Mouse (Mus musculus) kidney, adult 18-20 months (tissue): Measurements from ENCODE around the gene Slc25a45.
"Not testable (repeated sequence)": the region's sequence is repeated elsewhere in the genome, so short reads cannot be mapped to it uniquely, and the experiment has no call there.

Source experiments
- DNase-seq: peaks from one replicate; pipeline ENCODE4 v3.0.0; 2021

Gene Slc25a45

GRCm38 (mm10) chr19:5862335-5863085, 15.1 kb upstream of the Slc25a45 start:
- DNase-seq = no peak

- DNase-seq = no peak
Measured at GRCm38 (mm10) chr19:5863776-5864175, 13.8 kb upstream of the Slc25a45 start.

GRCm38 (mm10) chr19:5864710-5865398, 12.8 kb upstream of the Slc25a45 start:
- no peak for DNase-seq

- no peak for DNase-seq
Measured at GRCm38 (mm10) chr19:5868096-5868495, 9.5 kb upstream of the Slc25a45 start.

- no peak for DNase-seq
Measured at GRCm38 (mm10) chr19:5871273-5871672, 6.3 kb upstream of the Slc25a45 start.

- DNase-seq = no peak
Measured at GRCm38 (mm10) chr19:5871683-5872082, 5.9 kb upstream of the Slc25a45 start.

GRCm38 (mm10) chr19:5872528-5872927, 5.1 kb upstream of the Slc25a45 start:
- no peak for DNase-seq

- DNase-seq = no peak
Measured at GRCm38 (mm10) chr19:5872931-5873556, 4.6 kb upstream of the Slc25a45 start.

- no peak for DNase-seq
Measured at GRCm38 (mm10) chr19:5874391-5874968, 3.1 kb upstream of the Slc25a45 start.

GRCm38 (mm10) chr19:5874969-5875480, 2.6 kb upstream of the Slc25a45 start, which contains the start of gene Frmd8:
Gene Frmd8, minus strand, starts transcription at chr19:5875274.
- peak; percentile 94 for DNase-seq

GRCm38 (mm10) chr19:5878362-5878722, 734 bp downstream of the Slc25a45 start:
- DNase-seq = peak; percentile 90

- DNase-seq = peak; percentile 47
Measured at GRCm38 (mm10) chr19:5878916-5879315, 1.3 kb downstream of the Slc25a45 start.

- DNase-seq = no peak
Measured at GRCm38 (mm10) chr19:5879735-5880134, 2.1 kb downstream of the Slc25a45 start.

- DNase-seq = peak; percentile 50
Measured at GRCm38 (mm10) chr19:5881155-5881554, 3.5 kb downstream of the Slc25a45 start.

- DNase-seq = not testable (repeated sequence)
Measured at GRCm38 (mm10) chr19:5882079-5882478, 4.5 kb downstream of the Slc25a45 start.

GRCm38 (mm10) chr19:5883935-5884334, 6.3 kb downstream of the Slc25a45 start:
- DNase-seq = no peak

GRCm38 (mm10) chr19:5885838-5886237, 8.2 kb downstream of the Slc25a45 start:
- no peak for DNase-seq

- no peak for DNase-seq
Measured at GRCm38 (mm10) chr19:5887234-5887815, 9.7 kb downstream of the Slc25a45 start.

- DNase-seq = no peak
Measured at GRCm38 (mm10) chr19:5889211-5889610, 11.6 kb downstream of the Slc25a45 start.

- DNase-seq = no peak
Measured at GRCm38 (mm10) chr19:5891521-5892258, 14.1 kb downstream of the Slc25a45 start.

- DNase-seq = no peak
Measured at GRCm38 (mm10) chr19:5892262-5892661, 14.7 kb downstream of the Slc25a45 start.

- DNase-seq = no peak
Measured at GRCm38 (mm10) chr19:5892735-5893134, 15.1 kb downstream of the Slc25a45 start.
